Mouse (Mus musculus): Measurements from ENCODE around the gene Ccni.

The Ccni gene

DNA sequence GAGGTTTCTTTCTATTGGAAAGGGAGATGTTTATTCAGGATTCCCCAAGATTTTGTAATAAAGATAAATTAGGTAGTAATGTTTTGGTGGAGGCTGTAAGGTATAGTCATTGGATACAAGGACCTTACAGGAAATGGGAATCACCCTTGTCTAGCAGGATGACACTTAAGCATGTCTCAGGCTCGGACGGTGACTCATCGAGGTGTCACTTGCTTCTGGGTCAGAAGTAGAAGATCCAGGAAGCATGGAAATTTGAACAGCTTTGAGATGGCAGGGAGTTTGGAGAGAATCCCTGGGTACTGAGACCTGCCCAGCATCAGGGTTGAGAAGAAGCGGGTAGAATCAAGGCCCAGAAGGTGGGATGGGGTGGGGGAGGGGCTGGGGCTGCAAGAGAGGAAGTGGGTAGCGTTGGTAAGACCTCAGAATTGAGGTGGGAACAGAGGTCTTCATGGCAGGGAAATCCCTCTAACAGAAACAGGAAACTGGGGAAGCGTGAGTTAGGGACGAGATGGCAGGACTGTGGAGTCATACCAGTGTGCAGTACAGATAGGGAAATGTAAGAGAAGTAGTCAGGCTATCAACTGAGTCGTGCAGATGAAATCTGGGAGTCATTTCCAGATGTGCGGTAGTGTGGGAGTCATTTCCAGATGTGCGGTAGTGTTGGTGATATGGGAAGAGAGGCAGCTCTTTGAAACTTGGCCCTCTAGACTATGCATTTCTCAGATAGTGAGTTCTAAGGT, 70.8 kb downstream of the Ccni start:
- DNase-seq (ENCODE audit: low spot score), result no peak

DNA sequence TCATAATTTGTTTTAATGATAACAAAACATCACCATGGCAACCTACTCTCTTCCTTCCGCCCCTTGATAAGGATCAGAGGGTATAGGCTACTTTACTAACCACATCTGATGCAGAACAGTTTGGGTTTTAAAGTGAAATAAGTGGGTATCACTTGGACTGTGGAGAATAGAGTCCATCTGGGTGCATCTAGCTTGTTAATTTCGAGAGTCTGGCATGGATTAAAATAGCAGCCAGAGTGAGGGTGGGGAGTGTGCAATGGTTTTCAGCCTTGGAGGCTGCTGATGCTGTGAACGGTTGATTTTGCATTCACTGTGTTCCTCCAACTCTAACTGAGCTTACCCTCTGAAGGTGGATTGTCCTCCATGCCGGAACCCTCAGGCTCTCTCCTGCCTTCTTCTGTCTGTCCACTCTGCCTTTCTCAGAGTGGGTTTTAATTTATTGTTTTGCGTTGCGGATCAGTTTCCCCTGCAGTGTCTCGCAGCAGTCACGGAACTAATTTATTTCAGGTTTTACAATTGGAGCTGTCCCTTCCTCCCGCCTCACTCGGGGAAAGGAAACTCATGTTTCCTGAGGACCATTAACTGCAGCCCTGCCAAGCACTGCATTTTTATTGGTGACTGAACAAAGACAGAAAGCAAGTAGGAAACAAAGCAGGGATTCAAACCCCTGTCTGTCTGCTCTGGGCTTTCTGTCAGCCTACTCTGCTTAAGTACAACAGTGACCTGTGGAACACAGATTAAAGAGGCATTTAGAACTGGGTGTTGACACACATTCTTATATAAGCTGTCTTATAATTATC, 72.7 kb downstream of the Ccni start:
- no peak for DNase-seq (ENCODE audit: low spot score)
